Mouse (Mus musculus) kidney, adult 10 weeks (tissue): ENCODE data around the gene Cacng6. TPM values are rescaled to one million over a fixed set of nuclear protein-coding genes. Genes with fewer than 3 reads are reported as not detected.

ENCODE experiments used
- polyA plus RNA-seq: library from polyadenylated mRNA; stranded (reverse); fragments of 350-450 nt; fragmentation: Illumina TruSeq; extraction: RNeasy Lipid Tissue Mini Kit (QIAGEN cat#74804); gene quantifications from one replicate; pipeline ENCODE4 v1.2.3, GENCODE M21; 2014; ENCODE audit warnings: low read depth, low replicate concordance

The Cacng6 gene
- not detected for polyA plus RNA-seq

DNA sequence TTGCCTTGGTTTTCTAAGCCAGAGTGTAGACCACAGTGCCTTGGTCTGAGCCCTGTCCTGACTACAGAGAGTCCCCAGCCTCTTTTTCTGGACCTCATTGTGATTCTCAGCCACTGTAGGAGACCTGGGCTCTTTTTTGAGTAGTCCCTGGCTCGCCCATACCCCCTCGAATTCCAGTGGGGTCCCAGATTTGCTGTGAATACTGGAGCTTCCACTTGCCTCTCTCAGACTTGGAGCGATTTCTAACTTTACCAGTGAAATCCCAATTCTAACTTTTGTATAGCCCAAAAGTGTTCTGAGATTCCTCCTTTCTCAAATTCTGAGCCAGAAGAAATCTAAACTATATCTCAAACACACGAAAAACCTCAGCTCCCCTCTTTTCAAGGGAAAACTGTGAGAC is at the start of gene Cacng6:
TSS of gene Cacng6 (plus strand) at position 301 of the 400 bp plus-strand sequence.

DNA sequence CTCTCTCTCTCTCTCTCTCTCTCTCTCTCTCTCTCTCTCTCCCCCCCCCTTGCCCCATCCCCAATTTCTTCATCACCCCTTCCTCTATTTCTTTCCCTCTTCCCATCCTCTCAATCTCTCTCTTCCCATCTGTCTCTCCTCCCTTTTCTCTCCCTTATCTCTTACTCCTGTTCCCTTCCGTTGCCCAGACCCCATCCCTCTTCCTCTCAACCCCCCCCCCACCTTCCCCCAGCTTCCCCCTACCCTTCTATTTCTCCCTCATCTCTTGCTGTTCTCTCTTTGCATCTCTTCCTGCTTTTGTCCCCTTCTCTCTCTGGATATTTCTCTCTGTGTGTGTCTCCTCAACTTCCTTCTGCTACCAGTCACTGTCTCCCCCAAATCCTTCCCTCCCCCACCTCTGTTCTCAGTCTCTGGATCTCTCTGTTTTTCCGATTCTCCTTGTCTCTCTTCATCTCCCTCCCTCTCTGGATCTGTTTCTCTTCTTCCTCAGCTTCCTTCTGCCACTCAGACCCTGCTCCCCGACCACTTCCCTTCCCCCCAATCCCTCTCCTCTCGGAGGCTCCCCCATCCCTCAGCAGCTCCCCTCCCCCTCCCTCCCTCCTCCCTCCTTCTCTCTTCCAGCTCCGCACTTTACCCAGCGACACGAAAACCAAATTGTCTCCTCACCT is 33.4 kb upstream of the Cacng6 start, which contains the start of gene Cacng8:
TSS of gene Cacng8 (plus strand) at position 271 of the 668 bp plus-strand sequence.

Other genes starting within 250 kb of the Cacng6 start
- not detected for gene Nlrp12, start 174.5 kb upstream of the Cacng6 start, polyA plus RNA-seq
- 43.0 TPM for gene Myadm, start 135.1 kb upstream of the Cacng6 start, polyA plus RNA-seq
- gene Prkcg, start 135.0 kb upstream of the Cacng6 start, polyA plus RNA-seq = not detected
- 0.24 TPM for gene Cacng7, start 91.2 kb upstream of the Cacng6 start, polyA plus RNA-seq
- not detected for gene Cacng8, start 33.5 kb upstream of the Cacng6 start, polyA plus RNA-seq
- gene Tarm1, start 78.4 kb downstream of the Cacng6 start, polyA plus RNA-seq = 1.9 TPM
- gene Oscar, start 192.0 kb downstream of the Cacng6 start, polyA plus RNA-seq = not detected
- gene Ndufa3, start 193.2 kb downstream of the Cacng6 start, polyA plus RNA-seq = 32.4 TPM
- not detected for gene Tfpt, start 205.7 kb downstream of the Cacng6 start, polyA plus RNA-seq
- 20.0 TPM for gene Prpf31, start 205.8 kb downstream of the Cacng6 start, polyA plus RNA-seq
- gene Cnot3, start 221.1 kb downstream of the Cacng6 start, polyA plus RNA-seq = 5.7 TPM
- gene Leng1, start 241.6 kb downstream of the Cacng6 start, polyA plus RNA-seq = 7.0 TPM